Mouse (Mus musculus): ENCODE results near the gene Sppl2c. TPM values are rescaled to one million over a fixed set of nuclear protein-coding genes. Genes with fewer than 3 reads are reported as not detected.
"Not testable (repeated sequence)": the region's sequence is repeated elsewhere in the genome, so short reads cannot be mapped to it uniquely, and the experiment has no call there.

Gene Sppl2c
- polyA plus RNA-seq, 1 experiment from 2014 or later: not detected

DNA sequence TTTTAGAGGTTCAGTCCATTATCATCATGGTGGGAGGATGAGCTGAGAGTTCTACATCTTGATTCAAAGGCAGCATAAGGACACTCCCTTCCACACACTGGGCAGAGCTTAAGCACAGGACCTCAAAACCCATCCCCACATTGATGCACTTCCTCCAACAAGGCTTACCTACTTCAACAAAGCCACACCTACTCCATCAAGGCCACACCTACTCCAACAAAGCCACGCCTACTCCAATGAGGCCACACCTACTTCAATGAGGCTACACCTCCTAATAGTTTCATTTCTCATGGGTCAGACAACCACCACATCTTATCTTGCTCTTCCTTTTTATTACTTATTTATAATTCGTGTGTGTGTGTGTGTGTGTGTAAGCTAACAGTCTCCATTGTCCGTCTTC is 22.9 kb downstream of the Sppl2c start:
- no peak overlapping the region for H3K27ac ChIP-seq (ENCODE audit: low read depth, low read length)
- no peaks in the 10 kb centered on the region for H3K27me3 ChIP-seq (replicated peaks; ENCODE audit: control insufficient read depth, insufficient read depth, low read length)
- 57% methylated on average over 3 of the region's 3 CpGs for WGBS
- no peak overlapping the region for H3K9ac ChIP-seq (ENCODE audit: low read depth, low read length)
- ATAC-seq: no peak
- H3K4me3 ChIP-seq (ENCODE audit: low read depth, low read length): no peak overlapping the region
- H3K9me3 ChIP-seq (ENCODE audit: control insufficient read depth): no peaks in the 10 kb centered on the region
- H3K4me1 ChIP-seq (replicated peaks; ENCODE audit: control insufficient read depth, insufficient read depth, low read length): no peaks in the 10 kb centered on the region
- no peaks in the 10 kb centered on the region for H3K36me3 ChIP-seq (ENCODE audit: control insufficient read depth, insufficient read depth)
- TF ChIP-seq CTCF (IDR thresholded peaks at IDR 0.05; ENCODE audit: low read depth): no peak
- no peak overlapping the region for H3K4me2 ChIP-seq (replicated peaks; ENCODE audit: low read depth)

DNA sequence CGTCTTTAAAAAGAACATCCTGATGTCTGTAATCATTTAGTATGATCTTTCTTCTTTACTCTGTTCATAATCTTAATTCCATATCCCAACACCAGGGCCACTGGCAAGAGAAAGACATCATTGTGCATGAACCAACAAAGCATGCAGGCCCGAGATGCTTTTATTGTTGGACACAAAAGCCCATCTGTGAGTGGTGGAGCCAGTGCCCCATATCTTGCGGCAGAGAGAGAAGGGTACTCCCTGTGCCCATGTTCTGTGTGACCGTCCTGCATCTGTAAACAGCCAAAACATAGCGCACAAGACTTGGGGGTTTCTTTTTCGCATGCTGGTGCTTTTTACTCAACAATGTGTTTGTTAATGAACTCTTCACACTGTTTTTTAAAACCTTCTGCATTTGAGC is 25.1 kb downstream of the Sppl2c start:
- Histone ChIP-seq H3K4me2 (replicated peaks; ENCODE audit: low read depth) (no peak overlapping the region), H3K9ac (ENCODE audit: low read depth, low read length) (no peak overlapping the region), H3K27me3 (replicated peaks; ENCODE audit: control insufficient read depth, insufficient read depth, low read length) (no peaks in the 10 kb centered on the region), H3K4me1 (replicated peaks; ENCODE audit: control insufficient read depth, insufficient read depth, low read length) (no peaks in the 10 kb centered on the region), H3K27ac (ENCODE audit: low read depth, low read length) (no peak overlapping the region), H3K9me3 (ENCODE audit: control insufficient read depth) (no peaks in the 10 kb centered on the region), H3K4me3 (ENCODE audit: low read depth, low read length) (no peak overlapping the region), H3K36me3 (ENCODE audit: control insufficient read depth, insufficient read depth) (no peaks in the 10 kb centered on the region)
- no peak for TF ChIP-seq CTCF (IDR thresholded peaks at IDR 0.05; ENCODE audit: low read depth)
- 87% methylated on average over 6 of the region's 6 CpGs for WGBS
- ATAC-seq: no peak

DNA sequence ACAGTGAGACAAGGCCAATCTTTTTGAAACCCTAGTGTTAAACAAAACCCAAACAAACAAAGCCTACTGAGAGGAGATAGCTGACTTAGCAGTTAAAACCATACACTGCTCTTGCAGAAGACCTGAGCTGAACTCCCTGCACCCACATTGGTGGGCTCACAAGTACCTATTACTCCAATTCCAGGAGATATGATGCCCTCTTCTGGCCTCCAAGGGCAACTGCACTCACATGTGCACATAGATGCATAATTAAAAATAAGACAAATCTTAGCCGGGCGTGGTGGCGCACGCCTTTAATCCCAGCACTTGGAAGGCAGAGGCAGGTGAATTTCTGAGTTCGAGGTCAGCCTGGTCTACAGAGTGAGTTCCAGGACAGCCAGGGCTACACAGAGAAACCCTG is 28.0 kb downstream of the Sppl2c start:
- not testable (repeated sequence) for H3K27me3 ChIP-seq (replicated peaks; ENCODE audit: control insufficient read depth, insufficient read depth, low read length); H3K4me1 ChIP-seq (replicated peaks; ENCODE audit: control insufficient read depth, insufficient read depth, low read length); ATAC-seq; H3K9me3 ChIP-seq (ENCODE audit: control insufficient read depth); H3K9ac ChIP-seq (ENCODE audit: low read depth, low read length); H3K36me3 ChIP-seq (ENCODE audit: control insufficient read depth, insufficient read depth); H3K4me2 ChIP-seq (replicated peaks; ENCODE audit: low read depth); H3K27ac ChIP-seq (ENCODE audit: low read depth, low read length); H3K4me3 ChIP-seq (ENCODE audit: low read depth, low read length)
- WGBS: 96% methylated on average over 5 of the region's 5 CpGs

GRCm38 (mm10) chr11:104218075-104218474 is 31.9 kb downstream of the Sppl2c start:
- TF ChIP-seq CTCF (IDR thresholded peaks at IDR 0.05; ENCODE audit: low read depth): no peak
- 85% methylated on average over 3 of the region's 3 CpGs for WGBS
- no peak for ATAC-seq
- Histone ChIP-seq H3K9ac (ENCODE audit: low read depth, low read length) (no peak overlapping the region), H3K27ac (ENCODE audit: low read depth, low read length) (no peak overlapping the region), H3K9me3 (ENCODE audit: control insufficient read depth) (no peaks in the 10 kb centered on the region), H3K27me3 (replicated peaks; ENCODE audit: control insufficient read depth, insufficient read depth, low read length) (no peaks in the 10 kb centered on the region), H3K36me3 (ENCODE audit: control insufficient read depth, insufficient read depth) (no peaks in the 10 kb centered on the region), H3K4me2 (replicated peaks; ENCODE audit: low read depth) (no peak overlapping the region), H3K4me3 (ENCODE audit: low read depth, low read length) (no peak overlapping the region), H3K4me1 (replicated peaks; ENCODE audit: control insufficient read depth, insufficient read depth, low read length) (no peaks in the 10 kb centered on the region)

- Histone ChIP-seq H3K9ac (ENCODE audit: low read depth, low read length) (no peak overlapping the region), H3K9me3 (ENCODE audit: control insufficient read depth) (no peaks in the 10 kb centered on the region), H3K27me3 (replicated peaks; ENCODE audit: control insufficient read depth, insufficient read depth, low read length) (no peaks in the 10 kb centered on the region), H3K27ac (ENCODE audit: low read depth, low read length) (no peak overlapping the region), H3K4me3 (ENCODE audit: low read depth, low read length) (no peak overlapping the region), H3K4me1 (replicated peaks; ENCODE audit: control insufficient read depth, insufficient read depth, low read length) (no peaks in the 10 kb centered on the region), H3K36me3 (ENCODE audit: control insufficient read depth, insufficient read depth) (no peaks in the 10 kb centered on the region), H3K4me2 (replicated peaks; ENCODE audit: low read depth) (no peak overlapping the region)
- WGBS: 73% methylated on average over 4 of the region's 4 CpGs
- no peak for ATAC-seq
- TF ChIP-seq CTCF (IDR thresholded peaks at IDR 0.05; ENCODE audit: low read depth): no peak
Measured at GRCm38 (mm10) chr11:104220291-104220690, 34.2 kb downstream of the Sppl2c start.

- no peak overlapping the region for H3K27ac ChIP-seq (ENCODE audit: low read depth, low read length)
- ATAC-seq: no peak
- no peaks in the 10 kb centered on the region for H3K27me3 ChIP-seq (replicated peaks; ENCODE audit: control insufficient read depth, insufficient read depth, low read length)
- WGBS: 70% methylated on average over 5 of the region's 5 CpGs
- H3K9ac ChIP-seq (ENCODE audit: low read depth, low read length): no peak overlapping the region
- H3K4me1 ChIP-seq (replicated peaks; ENCODE audit: control insufficient read depth, insufficient read depth, low read length): no peaks in the 10 kb centered on the region
- no peak overlapping the region for H3K4me3 ChIP-seq (ENCODE audit: low read depth, low read length)
- no peaks in the 10 kb centered on the region for H3K9me3 ChIP-seq (ENCODE audit: control insufficient read depth)
- TF ChIP-seq CTCF (IDR thresholded peaks at IDR 0.05; ENCODE audit: low read depth): no peak
- H3K4me2 ChIP-seq (replicated peaks; ENCODE audit: low read depth): no peak overlapping the region
- H3K36me3 ChIP-seq (ENCODE audit: control insufficient read depth, insufficient read depth): no peaks in the 10 kb centered on the region
Measured at GRCm38 (mm10) chr11:104221751-104222150, 35.6 kb downstream of the Sppl2c start.

DNA sequence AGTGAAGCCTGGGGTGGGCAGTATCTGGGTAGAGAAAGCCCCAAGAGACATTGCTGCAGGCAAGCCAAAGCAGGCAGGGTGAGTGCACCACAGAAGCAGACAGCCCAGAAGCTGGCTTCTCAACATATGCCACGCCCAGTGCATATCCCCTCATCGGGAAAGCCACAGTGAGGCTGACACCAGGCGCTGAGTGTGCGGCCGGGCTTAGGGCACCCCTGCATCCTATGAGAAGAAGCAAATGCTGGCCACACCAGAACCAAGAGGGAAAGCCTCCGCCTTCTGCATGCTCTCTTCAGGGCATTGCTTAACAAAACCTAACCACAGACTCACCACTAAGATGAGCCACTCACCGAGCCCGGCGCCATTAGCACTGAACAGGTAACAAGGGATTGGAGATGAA is 37.2 kb downstream of the Sppl2c start:
- Histone ChIP-seq H3K27me3 (replicated peaks; ENCODE audit: control insufficient read depth, insufficient read depth, low read length) (no peaks in the 10 kb centered on the region; the same call in 1 of the 2 replicates), H3K9ac (ENCODE audit: low read depth, low read length) (no peak overlapping the region), H3K4me1 (replicated peaks; ENCODE audit: control insufficient read depth, insufficient read depth, low read length) (no peaks in the 10 kb centered on the region), H3K36me3 (ENCODE audit: control insufficient read depth, insufficient read depth) (no peaks in the 10 kb centered on the region), H3K27ac (ENCODE audit: low read depth, low read length) (no peak overlapping the region), H3K9me3 (ENCODE audit: control insufficient read depth) (no peaks in the 10 kb centered on the region), H3K4me2 (replicated peaks; ENCODE audit: low read depth) (no peak overlapping the region), H3K4me3 (ENCODE audit: low read depth, low read length) (no peak overlapping the region)
- ATAC-seq: no peak
- WGBS: 75% methylated on average over 9 of the region's 9 CpGs
- no peak for TF ChIP-seq CTCF (IDR thresholded peaks at IDR 0.05; ENCODE audit: low read depth)
